17 mouse cellular contexts compared by ENCODE assay signal in genomic region chr6:103859787-103860186, GRCm38 (mm10).
"Had no signal": no experiment of that assay in that cellular context is flagged by ENCODE, and none has a peak within 500 bp of the region (broad histone marks: within the 10 kb centered on the region; RNA-seq: fewer than 3 reads in every experiment).

No protein-coding gene starts in this region.

- H3K4me1 ChIP-seq: liver, embryonic 15.5 days; megakaryocyte, embryonic 14.5 days; midbrain, embryonic 13.5 days; midbrain, embryonic 15.5 days; neural tube, embryonic 12.5 days; stomach, embryonic 15.5 days had no signal

- H3K27me3 ChIP-seq: liver, embryonic 15.5 days; megakaryocyte, embryonic 14.5 days; midbrain, embryonic 13.5 days; midbrain, embryonic 15.5 days; neural tube, embryonic 12.5 days; stomach, embryonic 15.5 days had no signal

- ATAC-seq: liver, postnatal 0 days; lung, postnatal 0 days; midbrain, embryonic 13.5 days; midbrain, embryonic 15.5 days had no signal

- H3K4me3 ChIP-seq: liver, embryonic 15.5 days; megakaryocyte, embryonic 14.5 days; midbrain, embryonic 13.5 days; midbrain, embryonic 15.5 days; neural tube, embryonic 12.5 days; stomach, embryonic 15.5 days had no signal

- H3K9me3 ChIP-seq: liver, embryonic 15.5 days; midbrain, embryonic 13.5 days; midbrain, embryonic 15.5 days; neural tube, embryonic 12.5 days; stomach, embryonic 15.5 days had no signal

- DNase-seq: liver, postnatal 0 days; lung, postnatal 14 days; lung, postnatal 36 days; right cerebral cortex, postnatal 14 days; thymus, adult 2 months; thymus, postnatal 25 days; thymus, postnatal 4 days had no signal

- H3K36me3 ChIP-seq: liver, embryonic 15.5 days; midbrain, embryonic 13.5 days; midbrain, embryonic 15.5 days; neural tube, embryonic 12.5 days; stomach, embryonic 15.5 days had no signal

- H3K4me2 ChIP-seq: liver, embryonic 15.5 days; midbrain, embryonic 11.5 days; midbrain, embryonic 13.5 days; midbrain, embryonic 15.5 days; neural tube, embryonic 12.5 days; stomach, embryonic 15.5 days had no signal

- H3K27ac ChIP-seq: liver, embryonic 15.5 days; macrophage; midbrain, embryonic 13.5 days; midbrain, embryonic 15.5 days; neural tube, embryonic 12.5 days; stomach, embryonic 15.5 days; stomach, postnatal 0 days had no signal

- H3K9ac ChIP-seq: liver, embryonic 15.5 days; liver, postnatal 0 days; midbrain, embryonic 13.5 days; midbrain, embryonic 15.5 days; neural tube, embryonic 12.5 days; stomach, embryonic 15.5 days had no signal
